Mouse (Mus musculus) forebrain, embryonic 16.5 days (tissue): Measurements from ENCODE around the gene Dph1. TPM values are rescaled to one million over a fixed set of nuclear protein-coding genes. Genes with fewer than 3 reads are reported as not detected.

ENCODE experiments used
- ATAC-seq: fragments of 200-750 bp; cut with Nextera tagmentation; 2 replicates; pipeline ENCODE4 v1.8.0; 2017; ENCODE audit warnings: mild to moderate bottlenecking, moderate library complexity
- H3K27ac ChIP-seq: fragments of 300-500 bp; sonication (generic); 2 replicates; pipeline ENCODE4 v1.5.1; 2014; ENCODE audit warnings: low read length, control low read depth
- H3K27me3 ChIP-seq: fragments of 300-500 bp; sonication (generic); replicated peaks from 2 replicates; pipeline ENCODE4 v1.6.1; 2014; ENCODE audit warnings: low read length; ENCODE audit not compliant: control insufficient read depth, insufficient read depth
- H3K36me3 ChIP-seq: fragments of 300-500 bp; sonication (generic); 2 replicates; pipeline ENCODE4 v1.6.1; 2014; ENCODE audit not compliant: control insufficient read depth, insufficient read depth
- H3K4me1 ChIP-seq: fragments of 300-500 bp; sonication (generic); replicated peaks from 2 replicates; pipeline ENCODE4 v1.6.1; 2014; ENCODE audit warnings: low read length; ENCODE audit not compliant: control insufficient read depth, insufficient read depth
- H3K4me2 ChIP-seq: fragments of 300-500 bp; sonication (generic); 2 replicates; pipeline ENCODE4 v1.6.1; 2014; ENCODE audit warnings: mild to moderate bottlenecking, low read length, control low read depth
- H3K4me3 ChIP-seq: fragments of 300-500 bp; sonication (generic); replicated peaks from 2 replicates; pipeline ENCODE4 v1.5.1; 2014; ENCODE audit warnings: mild to moderate bottlenecking, low read length, control low read depth
- H3K9ac ChIP-seq: fragments of 300-500 bp; sonication (generic); replicated peaks from 2 replicates; pipeline ENCODE4 v1.6.1; 2014; ENCODE audit warnings: low read depth, low read length, control low read depth
- H3K9me3 ChIP-seq: fragments of 300-500 bp; sonication (generic); 2 replicates; pipeline ENCODE4 v1.6.1; 2016; ENCODE audit warnings: low read length; ENCODE audit not compliant: control insufficient read depth
- WGBS: fragments of 180-500 bp; shearing (Covaris S2); extraction: QIAGEN DNeasy Blood & Tissue Kit; methylation state at CpG from one replicate; pipeline ENCODE4 v1.1.7; 2014; 5-methylcytosine and 5-hydroxymethylcytosine counted together
- polyA plus RNA-seq: library from polyadenylated mRNA; unstranded; fragments of >200 nt; fragmentation: Nextera tagmentation; extraction: Ambion mirVana; gene quantifications from 2 replicates; pipeline ENCODE4 v1.2.1, GENCODE M21; 2015

Gene Dph1
- polyA plus RNA-seq, 1 experiment from 2014 or later: 16.1 TPM

DNA sequence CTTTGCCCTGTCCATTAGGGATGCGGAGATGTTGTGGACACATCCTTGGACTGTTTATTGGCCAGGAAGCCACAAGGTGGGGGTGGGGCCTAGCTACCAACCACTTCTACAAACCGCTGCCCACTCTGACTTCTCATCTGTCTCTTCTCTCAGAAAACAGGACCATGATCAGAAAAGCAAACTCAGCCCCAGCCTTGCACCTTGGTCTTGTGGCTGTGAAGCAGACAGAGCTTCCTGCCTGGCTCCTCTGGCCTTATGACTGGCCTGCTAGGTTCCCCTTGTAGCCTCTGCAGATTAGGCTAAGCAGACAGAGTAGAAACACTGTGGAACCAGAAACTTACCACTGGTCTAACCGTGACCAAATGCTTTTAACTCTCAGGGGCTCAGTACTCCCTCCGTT, 18.3 kb upstream of the Dph1 start:
- H3K4me3 ChIP-seq: no peak overlapping the region
- no peaks in the 10 kb centered on the region for H3K9me3 ChIP-seq
- no peak overlapping the region for H3K4me2 ChIP-seq
- H3K27ac ChIP-seq: no peak overlapping the region
- no peaks in the 10 kb centered on the region for H3K27me3 ChIP-seq
- no peak for ATAC-seq
- no peak overlapping the region for H3K9ac ChIP-seq
- WGBS: 69% methylated on average over 4 of the region's 4 CpGs
- H3K4me1 ChIP-seq: peaks cover 22% of the 10 kb centered on the region
- H3K36me3 ChIP-seq: no peaks in the 10 kb centered on the region

DNA sequence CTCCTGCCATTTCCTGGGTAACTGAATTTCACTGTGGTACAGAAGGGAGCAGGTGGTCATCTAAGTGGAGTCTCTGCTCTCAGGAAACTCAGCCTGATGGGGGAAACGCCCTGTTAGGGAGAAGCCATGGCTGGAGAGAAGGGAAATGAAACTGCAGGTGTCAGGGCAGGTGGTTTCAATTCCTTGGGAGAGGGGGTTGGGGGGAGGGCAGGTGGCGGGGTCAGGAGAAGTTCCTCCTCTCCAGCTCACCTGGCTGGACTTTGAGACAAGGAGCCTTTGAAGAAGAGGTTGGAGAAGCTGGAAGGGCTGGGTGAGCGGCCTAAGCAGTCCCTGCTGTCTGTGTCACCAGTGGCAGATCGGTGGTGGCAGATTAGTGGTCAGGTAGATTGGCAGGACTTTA, 15.3 kb upstream of the Dph1 start:
- H3K4me3 ChIP-seq: no peak overlapping the region
- H3K27ac ChIP-seq: no peak overlapping the region
- no peaks in the 10 kb centered on the region for H3K36me3 ChIP-seq
- H3K4me2 ChIP-seq: no peak overlapping the region
- ATAC-seq: no peak
- no peaks in the 10 kb centered on the region for H3K4me1 ChIP-seq
- WGBS: 75% methylated on average over 4 of the region's 4 CpGs
- H3K27me3 ChIP-seq: no peaks in the 10 kb centered on the region
- no peaks in the 10 kb centered on the region for H3K9me3 ChIP-seq
- no peak overlapping the region for H3K9ac ChIP-seq

DNA sequence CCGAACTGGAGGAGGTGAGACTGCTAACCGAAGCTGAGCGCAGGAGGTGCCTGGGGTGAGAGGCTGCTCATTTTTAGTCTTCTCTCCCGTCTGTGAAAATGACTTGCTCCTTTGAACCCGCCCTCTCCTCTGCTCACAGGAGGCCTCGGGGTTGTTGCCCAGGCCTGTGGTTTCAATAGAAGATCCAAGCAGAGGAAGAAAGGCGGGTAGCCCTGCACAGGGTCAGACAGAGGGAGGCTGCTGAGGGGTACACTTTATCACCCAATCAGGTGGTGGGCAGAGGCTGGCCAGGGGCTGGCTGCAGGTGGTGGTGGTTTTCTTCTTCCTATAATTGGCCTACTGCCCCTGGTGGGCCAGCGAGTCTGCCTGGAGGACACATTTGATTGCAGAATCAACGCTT, 13.4 kb upstream of the Dph1 start:
- no peaks in the 10 kb centered on the region for H3K4me1 ChIP-seq
- 37% methylated on average over 9 of the region's 9 CpGs for WGBS
- H3K27ac ChIP-seq: no peak overlapping the region
- no peak for ATAC-seq
- H3K36me3 ChIP-seq: no peaks in the 10 kb centered on the region
- H3K9ac ChIP-seq: no peak overlapping the region
- no peaks in the 10 kb centered on the region for H3K27me3 ChIP-seq
- H3K4me3 ChIP-seq: no peak overlapping the region
- no peak overlapping the region for H3K4me2 ChIP-seq
- H3K9me3 ChIP-seq: no peaks in the 10 kb centered on the region

GRCm38 (mm10) chr11:75203926-75204325, 12.9 kb upstream of the Dph1 start:
- Histone ChIP-seq H3K27ac (no peak overlapping the region), H3K36me3 (no peaks in the 10 kb centered on the region), H3K27me3 (no peaks in the 10 kb centered on the region), H3K9me3 (no peaks in the 10 kb centered on the region), H3K4me1 (no peaks in the 10 kb centered on the region), H3K4me2 (no peak overlapping the region), H3K9ac (no peak overlapping the region), H3K4me3 (no peak overlapping the region)
- WGBS: 83% methylated on average over 4 of the region's 4 CpGs
- no peak for ATAC-seq

- Histone ChIP-seq H3K27me3 (peaks cover 2% of the 10 kb centered on the region), H3K4me3 (no peak overlapping the region), H3K9ac (no peak overlapping the region), H3K27ac (no peak overlapping the region), H3K9me3 (no peaks in the 10 kb centered on the region), H3K36me3 (no peaks in the 10 kb centered on the region), H3K4me1 (no peaks in the 10 kb centered on the region), H3K4me2 (no peak overlapping the region)
- WGBS: 77% methylated on average over 8 of the region's 8 CpGs
- no peak for ATAC-seq
These were observed 10.7 kb upstream of the Dph1 start for GRCm38 (mm10) chr11:75201721-75202120.

DNA sequence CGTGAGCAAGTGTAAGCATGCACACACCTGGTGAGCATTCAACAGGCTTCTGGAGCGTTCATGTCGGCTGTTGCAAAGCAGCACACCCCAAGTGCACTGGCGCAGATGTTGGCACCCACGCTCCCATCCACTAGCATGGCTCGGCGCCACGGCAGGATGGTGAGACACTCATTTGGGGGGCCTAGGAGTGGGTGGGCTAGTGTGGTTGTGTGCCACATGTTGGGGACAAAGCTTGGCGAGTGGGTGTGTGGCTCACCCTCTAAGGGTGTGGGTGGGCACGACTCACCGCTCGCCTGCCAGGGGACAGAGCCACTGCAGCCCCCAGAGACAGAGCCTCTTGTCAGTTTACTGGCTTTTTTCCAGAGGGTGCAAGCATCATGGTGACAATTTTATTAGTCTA, 9.9 kb upstream of the Dph1 start:
- H3K9me3 ChIP-seq: no peaks in the 10 kb centered on the region
- peaks cover 2% of the 10 kb centered on the region; the same call in 1 of the 2 replicates for H3K4me1 ChIP-seq
- H3K4me3 ChIP-seq: no peak overlapping the region
- WGBS: 87% methylated on average over 12 of the region's 12 CpGs
- no peaks in the 10 kb centered on the region for H3K36me3 ChIP-seq
- no peak for ATAC-seq
- no peak overlapping the region for H3K27ac ChIP-seq
- peaks cover 9% of the 10 kb centered on the region for H3K27me3 ChIP-seq
- H3K4me2 ChIP-seq: no peak overlapping the region
- no peak overlapping the region for H3K9ac ChIP-seq

- ATAC-seq: no peak
- Histone ChIP-seq H3K4me2 (no peak overlapping the region), H3K4me1 (peaks cover 10% of the 10 kb centered on the region), H3K27ac (no peak overlapping the region), H3K36me3 (no peaks in the 10 kb centered on the region), H3K9me3 (no peaks in the 10 kb centered on the region), H3K27me3 (peaks cover 18% of the 10 kb centered on the region), H3K4me3 (no peak overlapping the region), H3K9ac (no peak overlapping the region)
- 81% methylated on average over 5 of the region's 5 CpGs for WGBS
These were observed 8.9 kb upstream of the Dph1 start for GRCm38 (mm10) chr11:75199951-75200350.

DNA sequence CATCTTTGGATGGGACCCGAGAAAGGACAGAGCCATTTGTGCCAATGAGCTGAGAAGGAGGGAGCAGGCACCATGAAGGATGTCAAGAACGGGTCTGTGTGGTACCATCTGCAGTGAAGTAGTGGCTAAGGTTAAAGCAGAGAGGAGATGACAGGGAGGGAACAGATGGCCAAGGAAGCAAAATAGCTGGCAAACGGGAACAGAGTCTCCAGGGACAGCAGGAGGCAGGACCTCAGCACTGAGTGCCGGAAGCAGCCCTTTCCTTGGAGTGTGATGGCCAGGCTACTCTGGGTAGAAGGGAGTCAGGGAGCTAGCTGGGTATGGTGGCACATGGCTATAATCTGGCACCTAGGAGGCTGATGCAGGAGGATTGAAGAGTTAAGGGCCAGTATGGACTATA, 7.8 kb upstream of the Dph1 start:
- H3K4me3 ChIP-seq: no peak overlapping the region
- peaks cover 24% of the 10 kb centered on the region for H3K27me3 ChIP-seq
- no peaks in the 10 kb centered on the region for H3K9me3 ChIP-seq
- no peak for ATAC-seq
- peaks cover 18% of the 10 kb centered on the region for H3K4me1 ChIP-seq
- H3K36me3 ChIP-seq: no peaks in the 10 kb centered on the region
- H3K4me2 ChIP-seq: no peak overlapping the region
- 85% methylated on average over 4 of the region's 4 CpGs for WGBS
- H3K27ac ChIP-seq: no peak overlapping the region
- H3K9ac ChIP-seq: no peak overlapping the region

DNA sequence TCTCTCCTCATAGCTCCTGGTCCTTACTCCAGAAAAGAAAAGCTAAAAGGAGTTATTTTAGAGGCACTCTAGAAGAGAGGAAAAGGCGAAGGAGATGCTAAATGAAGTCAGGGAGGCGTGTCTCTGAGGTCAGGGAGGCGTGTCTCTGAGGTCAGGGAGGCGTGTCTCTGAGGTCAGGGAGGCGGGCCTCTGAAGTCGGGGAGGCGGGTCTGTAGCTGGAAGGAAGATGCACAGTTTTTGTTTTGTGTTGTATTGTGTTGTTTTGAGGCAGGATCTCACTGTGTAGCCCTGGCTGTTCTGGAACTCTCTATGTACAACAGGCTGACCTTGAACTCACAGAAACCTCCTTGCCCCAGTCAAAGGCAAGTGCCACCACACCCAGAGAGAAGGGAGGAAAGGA, 6.9 kb upstream of the Dph1 start:
- Histone ChIP-seq H3K9ac (no peak overlapping the region), H3K9me3 (no peaks in the 10 kb centered on the region), H3K36me3 (no peaks in the 10 kb centered on the region), H3K27ac (no peak overlapping the region), H3K4me1 (peaks cover 26% of the 10 kb centered on the region), H3K4me2 (no peak overlapping the region), H3K4me3 (no peak overlapping the region), H3K27me3 (peaks cover 32% of the 10 kb centered on the region)
- no peak for ATAC-seq
- WGBS: 30% methylated on average over 7 of the region's 7 CpGs

DNA sequence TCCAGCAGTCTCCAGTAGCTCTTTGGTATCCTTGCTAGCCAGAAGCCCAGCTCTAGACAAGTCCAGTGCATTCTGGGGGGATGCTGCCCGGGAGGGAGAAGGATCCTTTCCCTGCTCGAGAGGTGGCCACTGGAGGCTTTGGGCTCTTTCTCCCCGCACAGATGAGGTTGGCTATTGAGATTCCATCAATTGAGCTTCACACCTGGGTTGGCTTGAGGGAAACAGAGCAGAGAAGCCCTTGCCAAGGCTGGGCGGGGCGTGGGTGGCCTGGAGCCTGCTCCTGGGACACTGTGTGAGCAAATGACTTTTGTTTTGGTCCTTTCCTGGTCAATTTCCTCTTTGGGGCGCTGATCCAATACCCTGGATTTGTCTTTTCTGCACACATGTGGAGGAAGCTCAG, 5.1 kb upstream of the Dph1 start:
- H3K9ac ChIP-seq: no peak overlapping the region
- H3K27me3 ChIP-seq: peaks cover 43% of the 10 kb centered on the region
- no peak for ATAC-seq
- H3K27ac ChIP-seq: no peak overlapping the region
- no peaks in the 10 kb centered on the region for H3K36me3 ChIP-seq
- H3K4me3 ChIP-seq: no peak overlapping the region
- WGBS: 46% methylated on average over 6 of the region's 6 CpGs
- H3K4me2 ChIP-seq: no peak overlapping the region; the same call in 1 of the 2 replicates
- H3K4me1 ChIP-seq: peaks cover 28% of the 10 kb centered on the region
- H3K9me3 ChIP-seq: no peaks in the 10 kb centered on the region
